Comparison of ENCODE assay signal across 8 mouse cellular contexts in the genomic region with DNA sequence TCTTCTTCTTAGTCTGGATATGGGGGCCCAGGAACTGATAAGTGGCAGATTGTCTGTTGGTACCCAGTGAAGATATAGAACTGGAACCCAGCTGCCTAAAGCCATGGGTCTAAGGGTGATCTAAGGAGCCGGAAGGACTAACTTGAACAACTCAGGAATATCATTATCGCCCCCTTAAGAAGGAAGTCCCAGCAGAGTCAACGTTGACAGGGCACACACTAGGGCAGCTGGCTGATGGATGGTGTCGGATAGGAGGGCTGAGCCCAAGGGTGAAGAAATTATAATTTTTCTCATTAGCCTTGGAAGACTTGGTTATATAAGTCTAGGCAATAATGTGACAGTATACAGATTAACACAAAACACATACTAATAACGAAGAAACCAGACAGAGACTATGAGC. TPM values are rescaled to one million over a fixed set of nuclear protein-coding genes. Genes with fewer than 3 reads are reported as not detected.
A peak's percentile ranks its signal among the peaks of the same experiment; 100 is the strongest.
DNase-seq lines count a peak whose midpoint lies in the region; ATAC-seq and TF ChIP-seq lines count a peak whose summit lies in the region.

No protein-coding gene starts in this region.

- no peaks in the 10 kb centered on the region for H3K27me3 ChIP-seq in heart, embryonic 14.5 days (ENCODE audit: control insufficient read depth, insufficient read depth, low read length)
- no peaks in the 10 kb centered on the region for H3K27me3 ChIP-seq in embryonic facial prominence, embryonic 11.5 days (ENCODE audit: control insufficient read depth, insufficient read depth, low read length)
- H3K27me3 ChIP-seq in hindbrain, postnatal 0 days (ENCODE audit: insufficient read depth, low read length) = no peaks in the 10 kb centered on the region
- H3K27me3 ChIP-seq in midbrain, embryonic 15.5 days (replicated peaks) = no peaks in the 10 kb centered on the region

- 73% methylated on average over 5 of the region's 5 CpGs for WGBS in heart, embryonic 14.5 days
- WGBS in embryonic facial prominence, embryonic 11.5 days = 73% methylated on average over 5 of the region's 5 CpGs
- WGBS in hindbrain, postnatal 0 days = 47% methylated on average over 5 of the region's 5 CpGs
- 67% methylated on average over 5 of the region's 5 CpGs for WGBS in midbrain, embryonic 15.5 days

- peak overlapping the region in 1 of 2 experiments; percentile 95; a peak in 3 of 4 replicates for H3K4me3 ChIP-seq in heart, embryonic 14.5 days (ENCODE audit: control insufficient read depth in 1 of 2, insufficient read depth in 1 of 2, low read depth in 1 of 2, low read length in 2 of 2)
- H3K4me3 ChIP-seq in embryonic facial prominence, embryonic 11.5 days (ENCODE audit: low read depth, low read length) = peak overlapping the region; percentile 56
- H3K4me3 ChIP-seq in hindbrain, postnatal 0 days (ENCODE audit: low read length) = peak overlapping the region; percentile 87
- H3K4me3 ChIP-seq in midbrain, embryonic 15.5 days = peak overlapping the region; percentile 73

- H3K4me2 ChIP-seq in heart, embryonic 14.5 days (ENCODE audit: low read length) = peak overlapping the region; percentile 88
- H3K4me2 ChIP-seq in embryonic facial prominence, embryonic 11.5 days (ENCODE audit: low read depth, low read length) = peak overlapping the region; percentile 82
- H3K4me2 ChIP-seq in hindbrain, postnatal 0 days (ENCODE audit: low read depth, low read length) = peak overlapping the region; percentile 91
- peak overlapping the region; percentile 78 for H3K4me2 ChIP-seq in midbrain, embryonic 15.5 days

- H3K36me3 ChIP-seq in heart, embryonic 14.5 days (ENCODE audit: control insufficient read depth, insufficient read depth, low read length) = no peaks in the 10 kb centered on the region
- no peaks in the 10 kb centered on the region for H3K36me3 ChIP-seq in embryonic facial prominence, embryonic 11.5 days (replicated peaks; ENCODE audit: control insufficient read depth, insufficient read depth, low read depth, low read length)
- no peaks in the 10 kb centered on the region for H3K36me3 ChIP-seq in hindbrain, postnatal 0 days (ENCODE audit: insufficient read depth, low read length)
- H3K36me3 ChIP-seq in midbrain, embryonic 15.5 days (replicated peaks) = no peaks in the 10 kb centered on the region

- no peak for DNase-seq in heart, adult 18-20 months
- DNase-seq in embryonic facial prominence, embryonic 11.5 days (ENCODE audit: low spot score) = no peak
- DNase-seq in hindbrain, postnatal 0 days (ENCODE audit: low spot score) = no peak
- DNase-seq in spleen, postnatal 36 days (ENCODE audit: low spot score in 2 of 2) = no peak
- no peak for DNase-seq in cerebellum, adult 9-11 months

- peak overlapping the region; percentile 88 for H3K9ac ChIP-seq in heart, embryonic 14.5 days (ENCODE audit: low read length)
- H3K9ac ChIP-seq in embryonic facial prominence, embryonic 11.5 days (replicated peaks; ENCODE audit: low read length) = peak overlapping the region; percentile 76; the same call in 1 of the 2 replicates
- H3K9ac ChIP-seq in hindbrain, postnatal 0 days (replicated peaks; ENCODE audit: low read length) = peak overlapping the region; percentile 81
- peak overlapping the region; percentile 73 for H3K9ac ChIP-seq in midbrain, embryonic 15.5 days

- no peak for TF ChIP-seq CTCF in hindbrain, postnatal 0 days (IDR thresholded peaks at IDR 0.05; ENCODE audit: low read depth)

- H3K27ac ChIP-seq in heart, embryonic 14.5 days (replicated peaks in 1 of 2; ENCODE audit: control insufficient read depth in 1 of 2, insufficient read depth in 1 of 2, low read depth in 2 of 2, low read length in 2 of 2) = peak overlapping the region in 1 of 2 experiments; percentile 89; a peak in 3 of 4 replicates
- no peak overlapping the region for H3K27ac ChIP-seq in embryonic facial prominence, embryonic 11.5 days (replicated peaks; ENCODE audit: low read depth, low read length)
- H3K27ac ChIP-seq in hindbrain, postnatal 0 days = peak overlapping the region; percentile 86; the same call in 1 of the 2 replicates
- no peak overlapping the region; the same call in 1 of the 2 replicates for H3K27ac ChIP-seq in midbrain, embryonic 15.5 days

- no peak for ATAC-seq in heart, embryonic 14.5 days (ENCODE audit: insufficient number of reproducible peaks, insufficient read depth, low FRiP score, low read depth)
- ATAC-seq in embryonic facial prominence, embryonic 11.5 days (replicated peaks; ENCODE audit: insufficient number of reproducible peaks, low FRiP score, low TSS enrichment, low read depth) = no peak
- ATAC-seq in hindbrain, postnatal 0 days = no peak
- no peak for ATAC-seq in midbrain, embryonic 15.5 days (replicated peaks)
- no peak for ATAC-seq in inflammation-experienced regulatory T-cells, adult 6 months

- H3K9me3 ChIP-seq in heart, embryonic 14.5 days (ENCODE audit: control insufficient read depth, low read length) = no peaks in the 10 kb centered on the region
- no peaks in the 10 kb centered on the region for H3K9me3 ChIP-seq in embryonic facial prominence, embryonic 11.5 days (replicated peaks; ENCODE audit: control insufficient read depth, low read length)
- no peaks in the 10 kb centered on the region for H3K9me3 ChIP-seq in hindbrain, postnatal 0 days (ENCODE audit: low read length)
- H3K9me3 ChIP-seq in midbrain, embryonic 15.5 days = no peaks in the 10 kb centered on the region

- peaks cover 48 to 58% of the 10 kb centered on the region in 2 experiments for H3K4me1 ChIP-seq in heart, embryonic 14.5 days (ENCODE audit: control insufficient read depth in 2 of 2, insufficient read depth in 2 of 2, low read length in 2 of 2)
- H3K4me1 ChIP-seq in embryonic facial prominence, embryonic 11.5 days (ENCODE audit: control insufficient read depth, insufficient read depth, low read length) = peaks cover 20% of the 10 kb centered on the region
- peaks cover 51% of the 10 kb centered on the region for H3K4me1 ChIP-seq in hindbrain, postnatal 0 days (ENCODE audit: insufficient read depth, low read length)
- peaks cover 65% of the 10 kb centered on the region for H3K4me1 ChIP-seq in midbrain, embryonic 15.5 days

RNA-seq across cellular contexts. Expression of a gene that starts 2.0 kb away (rescaled TPM):
- polyA plus RNA-seq in heart, embryonic 14.5 days (2014; fragmentation: Nextera tagmentation; extraction: Ambion mirVana) = 129 and 189 TPM in 2 replicates
- 10 to 100 TPM; 57.1 to 65.4 TPM for total RNA-seq in heart, adult 18-20 months (2021)
- 130 and 133 TPM in 2 replicates for polyA plus RNA-seq in embryonic facial prominence, embryonic 11.5 days (2014; fragmentation: Nextera tagmentation; extraction: Ambion mirVana)
- 329 and 336 TPM in 2 replicates for total RNA-seq in hindbrain, postnatal 0 days (2014; rRNA removed)
- polyA plus RNA-seq in hindbrain, postnatal 0 days (2015; fragmentation: Nextera tagmentation; extraction: Ambion mirVana) = 244 and 253 TPM in 2 replicates
- 233 and 248 TPM in 2 replicates for polyA plus RNA-seq in midbrain, embryonic 15.5 days (2015; fragmentation: Nextera tagmentation; extraction: Ambion mirVana)
- 100 to 1,000 TPM in 2 of 3 experiments, 10 to 100 TPM in 1; 93.4 to 125 (median 112) TPM for polyA plus RNA-seq in inflammation-experienced regulatory T-cells, adult 6 months (2017; shearing (Covaris generic))

RNA-seq across cellular contexts. Expression of a gene that starts 32.2 kb away (rescaled TPM):
- polyA plus RNA-seq in heart, embryonic 14.5 days (2014; fragmentation: Nextera tagmentation; extraction: Ambion mirVana) = 0.11 and 0.26 TPM in 2 replicates
- not detected for total RNA-seq in heart, adult 18-20 months (2021)
- polyA plus RNA-seq in embryonic facial prominence, embryonic 11.5 days (2014; fragmentation: Nextera tagmentation; extraction: Ambion mirVana) = not detected in 2 replicates
- 11.8 and 18.8 TPM in 2 replicates for total RNA-seq in hindbrain, postnatal 0 days (2014; rRNA removed)
- 12.3 and 13.9 TPM in 2 replicates for polyA plus RNA-seq in hindbrain, postnatal 0 days (2015; fragmentation: Nextera tagmentation; extraction: Ambion mirVana)
- 8.9 and 11.0 TPM in 2 replicates for polyA plus RNA-seq in midbrain, embryonic 15.5 days (2015; fragmentation: Nextera tagmentation; extraction: Ambion mirVana)
- 1 to 10 TPM in 1 of 3 experiments, under 1 TPM in 2; 0.49 to 1.4 (median 0.60) TPM for polyA plus RNA-seq in inflammation-experienced regulatory T-cells, adult 6 months (2017; shearing (Covaris generic))
